Mouse (Mus musculus) heart, postnatal 25 days (tissue): ENCODE data around the gene Mboat2. TPM values are rescaled to one million over a fixed set of nuclear protein-coding genes. Genes with fewer than 3 reads are reported as not detected.

Source experiments
- DNase-seq: peaks from one replicate; pipeline ENCODE4 v3.0.0; 2022; ENCODE audit warnings: low spot score
- intact Hi-C: fragments of 180-260 bp; cut with DNase I; formaldehyde crosslinking; loops from one replicate; pipeline ENCODE4 v1.15.1; 2025
- total RNA-seq, 2 experiments: library from RNA; stranded (reverse); gene quantifications; 2 replicates each; pipeline ENCODE4 v1.2.3; 2021

Mboat2 gene
- total RNA-seq, 2 experiments from 2014 or later, result 10.5 to 16.2 TPM

GRCm38 (mm10) chr12:24893777-24894468 lies 63.2 kb downstream of the Mboat2 start:
- intact Hi-C loops, result loop anchor here (5.0 kb wide), 1 partner anchor 47 kb away; no protein-coding TSS in a partner anchor
- DNase-seq, result no peak

GRCm38 (mm10) chr12:24895352-24895751 lies 64.7 kb downstream of the Mboat2 start:
- intact Hi-C loops, result loop anchor here (5.0 kb wide), 1 partner anchor 47 kb away; no protein-coding TSS in a partner anchor
- DNase-seq, result no peak

DNA sequence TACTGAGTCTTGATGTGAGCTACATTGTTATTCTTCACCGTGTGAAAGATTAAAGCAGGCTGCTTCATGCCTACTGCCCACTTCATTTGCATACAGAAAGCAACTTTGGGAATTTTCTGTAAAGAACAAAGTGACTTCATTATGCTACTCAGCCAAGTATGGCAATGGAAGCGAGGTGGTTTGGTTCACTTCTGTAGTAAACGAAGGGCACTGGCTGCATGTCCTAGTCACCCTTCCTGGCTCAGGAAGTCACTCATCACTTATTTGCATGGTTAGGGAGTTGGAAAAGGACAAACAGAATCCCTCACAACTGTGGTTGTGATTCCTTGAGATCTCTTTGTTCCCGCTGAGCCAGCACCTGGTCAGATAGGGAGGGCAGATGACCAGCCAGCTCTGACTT lies 66.7 kb downstream of the Mboat2 start:
- DNase-seq, result no peak
- intact Hi-C loops, result loop anchor here (5.0 kb wide), 1 partner anchor 45 kb away; no protein-coding TSS in a partner anchor

DNA sequence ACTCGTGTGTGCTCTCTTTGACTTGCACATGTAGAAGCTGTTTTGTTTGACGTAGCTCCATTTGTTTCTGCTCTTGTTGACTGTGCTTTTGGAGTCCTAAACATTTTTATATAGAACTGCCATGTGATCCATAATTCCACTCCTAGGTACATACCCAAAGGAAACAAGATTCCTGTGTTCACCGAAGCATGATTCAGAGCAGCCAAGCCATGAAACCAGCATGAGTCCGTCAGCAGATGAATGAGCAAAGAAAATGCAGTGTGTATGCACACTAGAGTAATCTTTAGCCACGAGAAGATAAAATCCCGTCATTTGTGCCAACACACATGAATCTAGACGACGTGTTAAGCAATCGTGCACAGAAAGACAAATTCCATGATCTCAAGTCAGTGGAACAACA lies 67.5 kb downstream of the Mboat2 start:
- no peak for DNase-seq
- intact Hi-C loops, result loop anchor here (5.0 kb wide), 1 partner anchor 44 kb away; no protein-coding TSS in a partner anchor

DNA sequence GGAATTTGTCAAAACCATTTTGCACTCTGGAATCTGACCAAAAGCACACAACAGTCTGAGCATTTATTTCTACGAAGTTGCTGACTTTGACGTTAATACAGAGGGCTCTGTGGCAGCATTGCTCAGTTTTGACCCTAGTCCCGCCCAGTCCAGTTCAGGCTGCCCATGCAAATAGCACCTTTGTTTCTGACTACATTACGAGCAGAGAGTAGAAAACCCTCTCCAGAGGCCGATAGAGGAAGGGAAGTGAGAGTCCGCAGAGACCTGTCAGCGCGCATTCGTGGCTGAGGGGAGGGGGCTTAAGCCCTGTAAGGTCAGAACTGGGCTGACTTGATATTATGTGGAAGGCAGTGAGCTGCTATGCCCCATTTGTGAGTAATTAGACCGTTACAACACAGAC lies 69.0 kb downstream of the Mboat2 start:
- no peak for DNase-seq
- intact Hi-C loops, result loop anchor here (5.0 kb wide), 1 partner anchor 43 kb away; no protein-coding TSS in a partner anchor

DNA sequence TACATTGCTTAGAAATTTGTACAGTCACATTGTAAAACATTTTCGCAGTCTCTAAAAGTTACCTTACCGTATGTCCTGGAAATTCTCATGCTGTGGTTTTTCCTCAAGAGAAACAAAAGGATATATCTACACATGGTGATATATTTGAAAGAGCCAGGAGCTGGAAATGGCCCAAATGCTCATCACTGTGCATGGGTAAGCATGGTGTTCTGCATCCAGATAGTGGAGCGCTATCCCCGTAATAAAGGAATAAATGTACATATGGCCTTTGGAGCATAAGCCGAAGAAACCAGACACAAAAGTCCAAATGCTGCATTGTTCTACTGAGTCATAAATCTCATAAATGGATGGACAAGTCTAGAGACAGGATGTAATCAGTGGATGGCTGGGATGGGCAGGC lies 72.1 kb downstream of the Mboat2 start:
- no peak for DNase-seq
- intact Hi-C loops, result no loop called here

GRCm38 (mm10) chr12:24907894-24908293 lies 77.2 kb downstream of the Mboat2 start:
- no peak for DNase-seq
- intact Hi-C loops, result no loop called here

- no peak for DNase-seq
- intact Hi-C loops, result no loop called here
Observed at GRCm38 (mm10) chr12:24909679-24910078, 79.0 kb downstream of the Mboat2 start.

DNA sequence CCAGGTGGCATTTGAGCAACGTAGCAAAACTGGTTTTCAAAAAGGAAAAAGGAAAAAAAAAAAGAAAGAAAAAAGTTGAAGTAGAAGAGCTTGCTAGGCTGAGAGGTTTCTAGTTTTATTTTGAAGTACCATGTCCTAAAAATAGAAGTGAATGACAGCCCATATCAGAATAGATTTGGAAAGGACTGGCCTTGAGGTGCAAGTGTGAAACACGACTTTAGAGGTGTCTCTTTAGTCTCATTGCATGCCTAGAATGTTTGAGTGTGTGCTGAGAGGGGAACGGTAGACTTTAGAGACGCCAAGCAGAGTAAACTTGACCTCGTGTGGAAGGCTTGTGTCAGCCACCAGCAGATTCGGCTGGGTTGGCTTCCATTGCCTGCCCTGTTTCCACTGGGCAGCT lies 81.5 kb downstream of the Mboat2 start:
- DNase-seq, result no peak
- intact Hi-C loops, result no loop called here

GRCm38 (mm10) chr12:24912876-24913275 lies 82.2 kb downstream of the Mboat2 start:
- DNase-seq, result no peak
- intact Hi-C loops, result no loop called here

DNA sequence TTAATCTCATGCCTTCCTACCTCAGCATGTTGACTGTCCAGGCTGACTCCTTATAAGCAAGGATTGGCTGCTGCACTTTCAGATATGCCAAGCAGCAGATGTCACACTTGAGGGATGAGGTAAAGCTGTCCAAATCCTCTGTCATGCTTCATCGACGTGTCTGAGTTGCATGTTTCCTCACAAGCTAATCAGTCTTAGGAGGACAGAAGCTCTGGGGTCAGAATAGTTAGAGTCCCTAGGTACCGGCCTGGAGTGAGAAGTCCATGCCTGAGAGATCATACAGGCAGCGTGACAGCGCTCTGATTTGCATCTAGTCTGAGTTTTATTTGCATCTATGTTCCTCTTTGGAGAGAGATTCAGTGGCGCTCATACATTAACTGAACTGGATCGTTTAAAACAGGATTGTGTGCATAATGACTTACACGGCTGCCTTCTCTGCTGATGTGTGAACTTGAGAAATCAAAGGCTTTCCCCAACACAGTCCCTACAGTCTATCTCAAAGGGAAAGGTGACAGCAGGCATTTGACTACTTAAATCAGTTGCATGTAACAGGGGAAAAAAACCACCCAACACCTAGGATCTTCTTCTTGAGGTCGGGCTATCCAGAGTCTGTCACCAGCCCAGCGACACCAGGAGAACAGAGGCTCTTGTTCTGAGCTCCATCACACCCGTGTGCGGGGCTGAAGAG lies 88.0 kb downstream of the Mboat2 start:
- intact Hi-C loops, result no loop called here
- no peak for DNase-seq

DNA sequence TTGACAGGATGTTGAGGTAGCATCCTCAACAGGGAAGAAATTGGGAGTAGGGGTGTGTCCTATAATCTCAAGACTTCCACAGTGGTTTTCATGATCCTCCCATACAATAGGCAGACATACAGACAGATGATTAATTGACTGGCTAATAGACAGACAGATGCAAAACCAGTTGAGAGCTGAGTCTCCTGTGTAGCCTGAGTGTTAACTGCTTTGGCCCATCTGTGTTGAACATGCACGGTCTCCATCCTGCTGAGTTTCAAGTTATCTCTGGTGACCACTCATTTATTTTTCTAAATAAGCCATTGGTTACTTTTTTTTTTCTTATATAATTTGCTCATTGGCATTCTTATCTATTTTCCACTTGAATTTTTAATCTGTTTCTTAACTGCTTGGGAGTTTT lies 90.2 kb downstream of the Mboat2 start:
- no peak for DNase-seq
- intact Hi-C loops, result no loop called here

GRCm38 (mm10) chr12:24924003-24924402 lies 93.3 kb downstream of the Mboat2 start:
- DNase-seq, result no peak
- intact Hi-C loops, result no loop called here

DNA sequence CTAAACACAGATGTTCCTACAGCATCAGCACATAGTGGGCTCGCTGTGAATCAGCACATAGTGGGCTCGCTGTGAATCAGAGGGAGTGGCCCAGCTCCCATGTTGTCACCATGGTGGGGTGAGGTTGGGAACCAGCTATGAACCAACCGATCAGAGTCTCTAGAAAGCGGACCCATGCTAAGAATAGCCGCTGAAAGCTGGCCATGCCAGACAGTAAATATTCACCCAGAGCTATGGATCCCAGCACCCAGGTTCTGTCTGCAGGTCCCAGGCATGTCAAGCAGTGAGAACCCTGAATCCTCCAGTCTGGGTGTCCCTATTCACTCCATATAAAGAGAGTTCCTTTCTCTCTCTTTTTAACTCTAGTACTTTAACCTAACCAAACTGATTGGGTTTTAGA lies 94.6 kb downstream of the Mboat2 start:
- DNase-seq, result no peak
- intact Hi-C loops, result no loop called here

DNA sequence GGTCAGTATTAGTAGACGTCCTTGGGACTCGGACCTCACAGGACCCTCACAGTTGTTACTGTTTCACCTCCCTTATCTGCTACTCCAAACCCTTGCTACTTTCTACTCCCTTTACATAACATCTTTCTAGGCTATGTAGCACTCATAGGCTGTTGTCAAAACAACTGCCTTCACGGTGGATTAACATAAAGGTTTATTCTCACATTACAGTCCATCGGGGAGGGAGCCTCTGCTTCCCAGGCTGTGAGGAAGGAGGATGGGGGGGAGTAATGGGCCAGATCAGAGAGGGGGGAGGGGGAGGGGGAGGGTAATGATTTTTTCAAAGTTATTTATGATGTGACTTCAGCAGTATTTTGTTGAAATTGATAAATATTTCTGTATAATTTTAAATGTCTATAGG lies 95.0 kb downstream of the Mboat2 start:
- intact Hi-C loops, result no loop called here
- DNase-seq, result no peak

- intact Hi-C loops, result no loop called here
- DNase-seq, result no peak
Observed at GRCm38 (mm10) chr12:24928051-24928748, 97.5 kb downstream of the Mboat2 start.

- intact Hi-C loops, result no loop called here
- no peak for DNase-seq
Observed at GRCm38 (mm10) chr12:24929043-24929442, 98.4 kb downstream of the Mboat2 start.

DNA sequence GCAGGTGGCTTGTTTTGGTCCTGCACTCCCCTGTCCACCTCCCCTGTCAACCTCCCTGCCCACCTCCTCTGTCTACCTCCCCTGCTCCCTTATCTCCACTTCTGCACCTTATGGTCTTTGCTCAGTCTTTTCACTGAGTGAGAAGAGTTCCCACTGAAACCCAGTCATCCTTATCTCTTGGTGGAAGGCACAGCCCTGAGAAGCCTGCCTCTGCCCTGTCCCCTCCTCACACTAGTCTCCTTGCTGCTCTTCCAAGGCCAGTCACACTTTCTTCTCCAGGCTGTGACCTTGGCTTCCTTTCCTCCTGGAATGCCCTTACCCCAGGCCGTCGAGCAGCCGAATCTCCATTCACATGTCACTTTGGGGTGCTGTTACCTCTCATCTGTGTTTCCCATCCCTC lies 100.1 kb downstream of the Mboat2 start:
- intact Hi-C loops, result no loop called here
- DNase-seq, result no peak

DNA sequence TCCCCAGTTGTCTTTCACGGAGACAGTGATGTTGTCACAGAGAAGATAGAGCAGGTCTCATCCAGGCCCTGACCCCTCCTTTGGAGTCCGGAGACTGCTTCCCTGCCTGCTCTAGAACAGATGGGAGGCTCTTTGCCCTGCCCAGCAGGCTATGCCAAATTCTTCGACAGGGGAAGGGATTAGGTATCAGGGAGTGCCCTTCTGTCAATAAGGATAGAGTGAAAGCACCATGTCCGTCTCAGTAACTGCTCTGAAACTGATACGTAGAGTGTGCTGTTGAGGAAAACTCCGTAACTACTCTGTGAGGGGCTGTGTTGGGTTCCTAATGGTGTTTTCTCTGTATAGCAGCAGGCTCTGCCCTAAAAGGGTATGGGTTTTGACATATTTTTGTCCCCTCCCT lies 101.4 kb downstream of the Mboat2 start:
- no peak for DNase-seq
- intact Hi-C loops, result no loop called here

DNA sequence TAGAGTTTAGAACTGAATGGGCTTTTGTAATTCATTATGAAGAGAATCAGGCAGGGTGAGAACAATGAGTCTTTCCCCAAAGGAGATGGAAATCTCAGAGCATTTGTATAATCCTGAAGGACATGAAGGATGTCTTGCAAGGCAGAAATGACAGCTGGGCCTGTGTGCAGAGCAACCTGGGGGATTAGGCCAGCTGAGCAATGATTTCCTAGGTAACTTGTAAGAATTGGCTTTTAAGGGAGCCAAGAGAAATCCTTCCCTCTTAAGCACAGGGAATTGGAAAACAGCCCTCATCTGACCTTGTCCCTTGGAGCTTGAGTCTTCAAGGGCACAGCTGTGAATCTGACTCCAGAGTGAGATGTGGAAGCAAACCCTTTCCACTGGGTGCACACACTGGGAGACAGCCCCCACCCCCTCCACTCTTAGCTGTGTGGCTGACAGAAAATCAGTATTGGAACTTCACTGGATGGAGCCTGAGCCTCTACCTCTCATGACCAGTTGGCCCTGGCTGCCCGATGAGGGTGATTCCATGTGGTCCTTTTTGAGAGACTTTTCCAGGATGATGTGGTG lies 102.6 kb downstream of the Mboat2 start:
- intact Hi-C loops, result no loop called here
- no peak for DNase-seq

GRCm38 (mm10) chr12:24933996-24934395 lies 103.3 kb downstream of the Mboat2 start:
- no peak for DNase-seq
- intact Hi-C loops, result no loop called here
